Mouse (Mus musculus) midbrain, embryonic 16.5 days (tissue): ENCODE measurements at regions not wholly inside any gene's neighbourhood (a gene's known extent, or its start where the extent isn't known, plus 50 kb on each side); places are given as distances from the start of the nearest gene placed in this dataset.
A peak's percentile ranks its signal among the peaks of the same experiment; 100 is the strongest.

Experiments used
- ATAC-seq: fragments of 200-750 bp; cut with Nextera tagmentation; 2 replicates; pipeline ENCODE4 v1.8.0; 2017; ENCODE audit warnings: moderate TSS enrichment
- H3K27ac ChIP-seq: fragments of 300-500 bp; sonication (generic); 2 replicates; pipeline ENCODE4 v1.5.1; 2014; ENCODE audit warnings: mild to moderate bottlenecking, low read length, mixed read lengths
- H3K27me3 ChIP-seq: fragments of 300-500 bp; sonication (generic); 2 replicates; pipeline ENCODE4 v1.6.1; 2014; ENCODE audit warnings: low read depth, low read length, mixed read lengths; ENCODE audit not compliant: control insufficient read depth, insufficient read depth
- H3K36me3 ChIP-seq: fragments of 300-500 bp; sonication (generic); 2 replicates; pipeline ENCODE4 v1.6.1; 2014; ENCODE audit warnings: mild to moderate bottlenecking, low read length, moderate library complexity, mixed read lengths; ENCODE audit not compliant: control insufficient read depth, insufficient read depth
- H3K4me1 ChIP-seq: fragments of 300-500 bp; sonication (generic); 2 replicates; pipeline ENCODE4 v1.6.1; 2014; ENCODE audit warnings: mild to moderate bottlenecking, low read length, mixed read lengths; ENCODE audit not compliant: control insufficient read depth, insufficient read depth
- H3K4me2 ChIP-seq: fragments of 300-500 bp; sonication (generic); 2 replicates; pipeline ENCODE4 v1.6.1; 2014; ENCODE audit warnings: mild to moderate bottlenecking, low read length, mixed read lengths
- H3K4me3 ChIP-seq: fragments of 300-500 bp; sonication (generic); 2 replicates; pipeline ENCODE4 v1.5.1; 2014; ENCODE audit warnings: low read depth, mild to moderate bottlenecking, low read length, moderate library complexity, mixed read lengths
- H3K9ac ChIP-seq: fragments of 300-500 bp; sonication (generic); 2 replicates; pipeline ENCODE4 v1.6.1; 2014; ENCODE audit warnings: low read depth, low read length, mixed read lengths
- H3K9me3 ChIP-seq: fragments of 300-500 bp; sonication (generic); replicated peaks from 2 replicates; pipeline ENCODE4 v1.6.1; 2014; ENCODE audit warnings: mild to moderate bottlenecking, low read length, mixed read lengths; ENCODE audit not compliant: control insufficient read depth, poor library complexity, severe bottlenecking
- WGBS: fragments of 180-500 bp; shearing (Covaris S2); extraction: QIAGEN DNeasy Blood & Tissue Kit; methylation state at CpG from one replicate; pipeline ENCODE4 v1.1.7; 2014; 5-methylcytosine and 5-hydroxymethylcytosine counted together

DNA sequence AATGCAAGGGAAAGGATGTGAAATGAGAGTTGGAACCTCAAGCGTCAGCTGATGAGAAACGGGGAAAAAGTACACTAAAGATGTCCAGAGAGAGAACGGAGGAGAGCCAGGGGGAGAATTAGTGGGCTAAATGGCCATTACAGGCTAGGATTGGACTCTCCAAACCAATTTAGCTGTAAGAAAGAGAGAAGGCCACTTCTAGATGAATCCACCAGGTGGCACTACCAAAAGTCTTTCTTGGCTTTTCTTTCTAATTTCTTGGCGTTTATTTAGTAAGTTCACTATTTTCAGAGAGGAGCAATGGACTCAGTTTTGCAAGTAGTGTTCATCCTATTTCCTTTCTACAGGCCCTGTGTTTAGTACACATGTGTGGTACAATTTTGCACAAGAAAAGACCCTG, 97.6 kb downstream of the Arrdc4 start:
- no peaks in the 10 kb centered on the region for H3K27me3 ChIP-seq
- ATAC-seq = no peak
- 70% methylated on average over 4 of the region's 4 CpGs for WGBS

DNA sequence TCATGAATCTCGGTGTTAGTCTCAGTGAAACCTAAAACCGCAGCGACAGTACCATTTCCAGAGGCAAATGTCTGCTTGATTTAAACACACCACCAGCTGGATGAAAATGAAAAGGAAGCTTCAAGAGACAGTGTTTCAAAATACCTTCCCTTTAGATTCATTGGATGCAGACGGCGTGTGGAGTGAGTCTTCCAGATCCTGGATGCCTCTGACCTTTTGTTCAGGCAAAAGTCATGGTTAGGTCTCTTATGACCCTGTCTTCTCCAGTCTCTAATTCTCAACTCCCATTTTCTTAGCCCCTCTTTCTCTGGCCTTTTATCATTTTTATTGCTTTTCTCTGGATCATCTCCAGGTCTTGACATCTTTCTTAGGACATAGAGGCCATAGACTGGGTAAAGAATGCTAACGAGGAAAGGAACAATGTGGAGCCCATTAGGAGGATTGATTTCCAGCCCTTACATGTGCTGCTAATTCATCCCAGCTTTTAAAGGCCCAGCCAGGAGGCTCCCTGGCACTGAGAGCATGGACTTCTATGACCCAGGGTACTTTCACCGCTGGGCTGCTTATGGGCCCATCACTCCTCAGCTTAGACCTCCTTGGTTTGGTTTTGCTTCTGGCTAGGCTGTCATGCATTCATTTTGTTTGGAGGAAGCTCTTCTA, 111.4 kb downstream of the Arrdc4 start:
- Histone ChIP-seq H3K4me1 (no peaks in the 10 kb centered on the region), H3K9ac (no peak overlapping the region), H3K36me3 (no peaks in the 10 kb centered on the region), H3K4me2 (no peak overlapping the region), H3K27me3 (no peaks in the 10 kb centered on the region), H3K9me3 (no peaks in the 10 kb centered on the region), H3K27ac (no peak overlapping the region), H3K4me3 (no peak overlapping the region)
- no peak for ATAC-seq
- WGBS = 91% methylated on average over 7 of the region's 7 CpGs

More for the DNA sequence above, 97.6 kb downstream of the Arrdc4 start:
- peaks cover 4% of the 10 kb centered on the region; the same call in 1 of the 2 replicates for H3K9me3 ChIP-seq
- no peak overlapping the region for H3K9ac ChIP-seq
- H3K4me3 ChIP-seq = no peak overlapping the region
- H3K4me2 ChIP-seq = no peak overlapping the region
- no peak overlapping the region for H3K27ac ChIP-seq
- no peaks in the 10 kb centered on the region for H3K36me3 ChIP-seq
- H3K4me1 ChIP-seq = no peaks in the 10 kb centered on the region

DNA sequence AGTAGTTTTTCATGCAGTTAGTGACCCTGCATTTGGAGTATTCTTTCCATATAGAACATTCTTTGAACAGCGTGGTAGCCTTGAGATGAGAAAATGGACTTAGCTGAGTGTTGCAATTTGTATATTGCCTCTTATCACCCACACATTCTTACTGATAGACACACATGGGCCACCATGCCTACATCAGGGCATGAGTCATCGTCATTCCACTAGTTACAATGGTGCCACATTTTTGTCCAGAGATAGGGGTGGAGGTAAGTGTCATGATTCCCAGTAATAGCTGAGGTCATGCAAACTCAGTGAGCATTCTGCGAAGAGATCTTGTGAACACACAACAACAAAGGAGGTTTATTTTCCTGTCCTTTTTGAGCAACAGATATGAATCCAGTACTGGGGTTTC, 128.0 kb downstream of the Arrdc4 start:
- Histone ChIP-seq H3K4me3 (no peak overlapping the region), H3K9me3 (no peaks in the 10 kb centered on the region), H3K4me1 (no peaks in the 10 kb centered on the region), H3K4me2 (no peak overlapping the region), H3K27me3 (no peaks in the 10 kb centered on the region), H3K36me3 (no peaks in the 10 kb centered on the region), H3K9ac (no peak overlapping the region), H3K27ac (no peak overlapping the region)
- ATAC-seq = no peak
- WGBS = 94% methylated on average over 3 of the region's 3 CpGs

- H3K36me3 ChIP-seq = no peaks in the 10 kb centered on the region
- peaks cover 11% of the 10 kb centered on the region for H3K4me1 ChIP-seq
- H3K27ac ChIP-seq = no peak overlapping the region
- 90% methylated on average over 4 of the region's 4 CpGs for WGBS
- no peak for ATAC-seq
- H3K4me2 ChIP-seq = no peak overlapping the region
- H3K4me3 ChIP-seq = no peak overlapping the region
- no peak overlapping the region for H3K9ac ChIP-seq
- no peaks in the 10 kb centered on the region for H3K27me3 ChIP-seq
- H3K9me3 ChIP-seq = no peaks in the 10 kb centered on the region
These were observed 138.5 kb downstream of the Arrdc4 start for GRCm38 (mm10) chr7:68610499-68610898.

DNA sequence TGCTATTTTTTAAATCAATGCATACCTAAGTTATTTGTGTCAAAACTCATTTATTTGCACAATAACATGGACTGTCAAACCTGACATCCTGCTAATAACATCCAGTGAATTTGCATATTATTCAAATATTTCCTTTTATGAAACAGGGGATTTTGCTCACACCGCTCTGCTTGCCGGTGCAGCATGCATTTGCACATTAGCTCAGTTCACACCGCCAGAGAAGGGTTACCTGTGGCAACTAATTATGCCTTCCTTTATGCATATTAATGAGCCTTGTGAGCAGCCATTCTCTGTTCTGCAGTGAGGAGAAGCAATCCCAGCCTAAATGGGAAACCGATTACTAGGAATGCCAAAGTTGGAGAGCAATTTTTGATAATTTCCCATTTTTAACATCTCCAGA, 141.9 kb downstream of the Arrdc4 start:
- H3K27ac ChIP-seq = no peak overlapping the region; the same call in 1 of the 2 replicates
- no peaks in the 10 kb centered on the region for H3K27me3 ChIP-seq
- ATAC-seq = peak; percentile 90
- H3K9me3 ChIP-seq = no peaks in the 10 kb centered on the region
- no peaks in the 10 kb centered on the region for H3K36me3 ChIP-seq
- H3K4me1 ChIP-seq = peaks cover 11% of the 10 kb centered on the region
- H3K9ac ChIP-seq = no peak overlapping the region
- WGBS = 38% methylated on average over 4 of the region's 4 CpGs
- no peak overlapping the region for H3K4me2 ChIP-seq
- H3K4me3 ChIP-seq = no peak overlapping the region

DNA sequence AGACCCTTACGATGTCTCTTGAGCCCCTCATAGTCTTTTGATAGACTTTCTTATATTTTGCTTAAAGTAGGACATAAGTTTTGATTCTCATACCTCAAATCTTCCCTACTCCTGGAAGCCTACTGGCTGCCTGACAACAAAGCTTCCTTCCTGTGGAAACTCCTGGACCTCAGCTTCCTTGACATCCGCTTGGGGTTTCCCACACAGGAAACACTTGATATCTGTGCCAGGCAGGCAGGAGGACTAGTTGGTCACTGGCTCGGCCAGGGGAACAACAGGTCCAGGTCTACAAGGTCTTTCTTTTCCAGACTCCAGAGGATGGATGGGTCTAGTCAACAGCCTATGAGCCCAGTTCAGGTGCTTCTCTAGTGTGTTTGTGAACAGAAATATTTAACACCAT, 142.8 kb downstream of the Arrdc4 start:
- peaks cover 11% of the 10 kb centered on the region for H3K4me1 ChIP-seq
- H3K36me3 ChIP-seq = no peaks in the 10 kb centered on the region
- peak overlapping the region; percentile 42; the same call in 1 of the 2 replicates for H3K27ac ChIP-seq
- no peaks in the 10 kb centered on the region for H3K27me3 ChIP-seq
- H3K9ac ChIP-seq = no peak overlapping the region
- H3K4me2 ChIP-seq = no peak overlapping the region
- H3K9me3 ChIP-seq = no peaks in the 10 kb centered on the region
- ATAC-seq = no peak
- WGBS = 92% methylated on average over 3 of the region's 3 CpGs
- H3K4me3 ChIP-seq = no peak overlapping the region

DNA sequence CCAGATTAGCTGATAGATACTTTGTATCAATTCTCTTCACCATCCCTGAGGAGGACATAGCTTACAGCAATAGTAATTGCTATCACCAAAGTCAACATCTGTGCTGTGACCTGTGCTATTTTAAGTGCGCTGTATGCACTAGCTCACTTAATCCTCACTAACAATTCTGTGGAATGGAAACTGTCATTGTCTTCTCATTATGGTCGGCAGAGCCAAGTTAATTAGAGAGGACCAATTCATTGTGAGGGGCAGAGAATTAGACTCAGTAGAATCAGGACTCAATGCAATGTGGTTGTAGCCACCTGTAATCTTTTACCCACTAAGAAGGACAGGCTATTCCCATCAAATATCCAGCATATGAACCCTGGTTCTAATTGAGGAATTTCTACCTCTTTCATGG, 145.3 kb downstream of the Arrdc4 start:
- Histone ChIP-seq H3K27ac (no peak overlapping the region), H3K9ac (no peak overlapping the region), H3K4me3 (no peak overlapping the region), H3K4me2 (no peak overlapping the region), H3K36me3 (no peaks in the 10 kb centered on the region), H3K4me1 (peaks cover 11% of the 10 kb centered on the region), H3K9me3 (no peaks in the 10 kb centered on the region), H3K27me3 (no peaks in the 10 kb centered on the region)
- 61% methylated on average over 2 of the region's 2 CpGs for WGBS
- ATAC-seq = no peak

DNA sequence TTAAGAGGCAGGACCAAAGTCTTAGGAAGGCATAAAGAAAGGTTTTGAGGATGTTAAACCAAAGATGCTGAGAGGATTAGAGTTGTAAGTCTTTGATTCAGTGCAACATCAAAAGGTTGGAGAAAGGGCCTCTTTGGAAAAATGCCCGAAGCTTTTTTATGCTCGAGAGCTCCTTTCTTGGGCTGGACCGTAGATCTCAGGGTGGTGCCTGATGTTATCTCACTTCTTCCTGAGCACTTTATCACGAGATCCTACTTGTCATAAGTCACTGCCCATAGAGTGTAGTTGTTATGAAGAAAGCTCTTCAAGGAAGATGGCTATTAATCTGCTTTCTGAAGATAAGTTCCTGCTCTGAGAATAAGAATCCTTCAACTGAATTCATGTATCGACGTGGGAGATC, 147.0 kb downstream of the Arrdc4 start:
- ATAC-seq = no peak
- 39% methylated on average over 6 of the region's 6 CpGs for WGBS

GRCm38 (mm10) chr7:68594017-68594386, 155.0 kb downstream of the Arrdc4 start:
- Histone ChIP-seq H3K4me2 (peak overlapping the region; percentile 28), H3K4me1 (peaks cover 2% of the 10 kb centered on the region; the same call in 1 of the 2 replicates), H3K27me3 (peaks cover 4% of the 10 kb centered on the region), H3K27ac (no peak overlapping the region), H3K9ac (no peak overlapping the region), H3K4me3 (no peak overlapping the region), H3K9me3 (no peaks in the 10 kb centered on the region), H3K36me3 (no peaks in the 10 kb centered on the region)
- 43% methylated on average over 4 of the region's 4 CpGs for WGBS
- no peak for ATAC-seq

More for the DNA sequence above, 147.0 kb downstream of the Arrdc4 start:
- peaks cover 4% of the 10 kb centered on the region; the same call in 1 of the 2 replicates for H3K4me1 ChIP-seq
- H3K27me3 ChIP-seq = no peaks in the 10 kb centered on the region; the same call in 1 of the 2 replicates
- H3K9ac ChIP-seq = no peak overlapping the region
- H3K27ac ChIP-seq = no peak overlapping the region
- H3K36me3 ChIP-seq = no peaks in the 10 kb centered on the region
- no peak overlapping the region for H3K4me3 ChIP-seq
- no peak overlapping the region for H3K4me2 ChIP-seq
- H3K9me3 ChIP-seq = no peaks in the 10 kb centered on the region
